Mouse (Mus musculus): ENCODE measurements around the gene I830077J02Rik.

DNA sequence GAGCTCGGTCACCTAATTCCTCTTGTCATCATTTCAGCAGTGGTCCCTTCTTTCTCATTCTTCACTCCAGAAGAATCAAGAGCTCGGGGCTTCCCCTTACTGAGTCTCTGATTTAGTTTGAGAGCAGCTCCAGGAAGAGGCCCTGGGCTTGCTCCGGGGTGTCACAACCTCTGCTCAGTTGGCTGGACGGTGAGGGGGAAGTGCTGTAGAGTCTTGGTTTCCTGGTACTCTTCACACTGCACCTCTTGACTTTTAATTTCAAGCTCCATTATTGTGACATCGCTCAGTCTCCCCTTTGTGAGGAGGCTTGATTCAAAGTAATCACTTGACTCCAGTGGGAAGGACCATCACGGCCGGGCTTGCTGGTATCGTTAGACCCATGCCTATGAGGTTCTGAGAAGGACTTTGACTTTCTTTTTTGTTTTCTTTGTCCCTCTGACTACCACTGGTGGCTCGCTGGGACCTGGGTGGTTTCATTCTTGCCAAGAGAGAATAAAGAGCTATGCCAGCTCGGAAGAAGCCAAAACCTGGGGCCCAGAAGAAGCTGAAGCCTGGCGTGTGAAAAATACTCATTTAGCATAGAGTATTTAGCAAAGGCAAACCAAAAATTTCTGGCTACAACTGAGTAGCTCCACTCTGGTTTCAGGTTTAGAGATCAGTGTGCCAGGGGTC, 21.8 kb downstream of the I830077J02Rik start:
- TF ChIP-seq TAL1 (IDR thresholded peaks at IDR 0.05; ENCODE audit: low read length), result no peak
- TF ChIP-seq GATA1 (IDR thresholded peaks at IDR 0.05; ENCODE audit: low read length), result no peak

Data from erythroblast, embryonic 14.5 days (primary cell).